Mouse (Mus musculus) heart, adult 2 months (tissue): ENCODE measurements around the gene Cd274. TPM values are rescaled to one million over a fixed set of nuclear protein-coding genes. Genes with fewer than 3 reads are reported as not detected.

Experiments used
- DNase-seq, 2 experiments: peaks; one replicate each; pipeline ENCODE4 v3.0.0; 2021
- H3K27ac ChIP-seq: fragments of 200-600 bp; 2 replicates; pipeline ENCODE4 v1.8.1; 2022
- H3K27me3 ChIP-seq: fragments of 200-500 bp; 2 replicates; pipeline ENCODE4 v1.6.1; 2012; ENCODE audit warnings: mild to moderate bottlenecking, low read length, inconsistent platforms, mixed read lengths; ENCODE audit not compliant: control insufficient read depth, insufficient read depth
- H3K36me3 ChIP-seq: fragments of 200-500 bp; 2 replicates; pipeline ENCODE4 v1.6.1; 2012; ENCODE audit warnings: low read length, inconsistent platforms; ENCODE audit not compliant: control insufficient read depth, insufficient read depth
- H3K4me1 ChIP-seq: fragments of 200-500 bp; 2 replicates; pipeline ENCODE4 v1.6.1; 2011; ENCODE audit warnings: low read length; ENCODE audit not compliant: control insufficient read depth, insufficient read depth
- H3K4me3 ChIP-seq: fragments of 200-600 bp; 2 replicates; pipeline ENCODE4 v1.8.1; 2022
- H3K79me2 ChIP-seq: fragments of 200-500 bp; replicated peaks from 2 replicates; pipeline ENCODE4 v1.6.1; 2012; ENCODE audit warnings: mild to moderate bottlenecking, inconsistent platforms, low read length, moderate library complexity, mixed read lengths; ENCODE audit not compliant: control insufficient read depth, insufficient read depth
- H3K9ac ChIP-seq: fragments of 200-500 bp; 2 replicates; pipeline ENCODE4 v1.6.1; 2012; ENCODE audit warnings: low read depth, mild to moderate bottlenecking, control low read depth, inconsistent platforms, low read length, mixed read lengths
- CTCF ChIP-seq: fragments of 200-600 bp; IDR thresholded peaks from 2 replicates; pipeline ENCODE4 v1.8.1; 2022; ENCODE audit warnings: antibody characterized with exemption, mild to moderate bottlenecking, moderate library complexity
- EP300 ChIP-seq: fragments of 200-500 bp; IDR thresholded peaks from 2 replicates; pipeline ENCODE4 v1.6.1; 2011; ENCODE audit warnings: low read depth, low read length, control low read depth; ENCODE audit not compliant: insufficient read depth
- POLR2A ChIP-seq: fragments of 200-500 bp; IDR thresholded peaks from 2 replicates; pipeline ENCODE4 v1.6.1; 2011; ENCODE audit warnings: mild to moderate bottlenecking, low read depth, low read length, control low read depth; ENCODE audit not compliant: insufficient read depth
- WGBS: fragments of 180-500 bp; shearing (Covaris S2); methylation state at CpG from one replicate; pipeline ENCODE4 v1.1.7; 2018; 5-methylcytosine and 5-hydroxymethylcytosine counted together
- intact Hi-C: fragments of 180-260 bp; cut with DNase I; formaldehyde crosslinking; loops from one replicate; pipeline ENCODE4 v1.15.1; 2025
- polyA plus RNA-seq: library from polyadenylated mRNA; depleted of rRNA; stranded (reverse); fragments of >200 nt; gene quantifications from 2 replicates; pipeline ENCODE4 v1.2.3, GENCODE M21; 2012
- total RNA-seq, 2 experiments: library from RNA; stranded (reverse); gene quantifications; 2 replicates each; pipeline ENCODE4 v1.2.3; 2021

Cd274 gene
- total and polyA plus RNA-seq, 3 experiments = 1.8 to 5.4 (median 4.3) TPM

DNA sequence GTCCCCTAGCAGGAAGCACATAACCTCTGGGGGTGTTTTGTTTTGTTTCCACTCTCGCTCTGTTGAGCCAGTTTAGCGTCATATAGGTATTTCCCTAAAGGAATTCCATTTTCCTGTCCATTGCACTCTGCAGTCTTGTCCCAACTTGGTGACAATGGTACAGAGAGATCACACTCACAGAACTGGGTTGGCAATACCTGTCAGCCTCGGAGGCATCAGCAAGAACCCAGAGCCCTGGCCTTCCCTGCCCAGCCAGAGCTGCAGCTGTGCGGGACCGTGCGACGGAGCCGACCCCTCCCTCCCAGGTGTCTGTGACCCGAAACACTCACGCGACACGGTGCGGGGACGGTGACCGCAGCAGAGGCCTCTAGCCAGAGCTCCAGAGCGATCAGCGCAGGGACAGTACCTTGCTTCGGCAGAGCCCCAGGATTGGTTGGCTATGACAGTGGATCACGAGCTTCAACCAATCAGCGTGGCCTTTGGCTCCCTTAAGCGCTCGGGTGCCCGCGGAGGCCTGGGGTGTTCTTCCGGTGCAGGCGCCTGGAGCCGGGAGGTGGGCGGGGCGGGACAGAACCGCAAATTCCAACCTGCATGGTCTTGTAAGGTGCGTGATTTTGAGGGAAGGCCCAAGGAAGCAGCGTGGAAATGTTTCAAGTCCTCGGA lies 5.7 kb upstream of the Cd274 start:
- peak overlapping the region; percentile 76 for H3K9ac ChIP-seq
- no peaks in the 10 kb centered on the region for H3K36me3 ChIP-seq
- intact Hi-C loops = no loop called here
- H3K79me2 ChIP-seq = no peaks in the 10 kb centered on the region
- H3K4me3 ChIP-seq = peak overlapping the region; percentile 71
- TF ChIP-seq EP300 (0 out of 2 replicates have a peak, but pooled peaks have one; percentile 10), CTCF (no peak), POLR2A (peak; percentile 87)
- DNase-seq = peak; percentile 86 to 93
- H3K27me3 ChIP-seq = no peaks in the 10 kb centered on the region
- H3K27ac ChIP-seq = peak overlapping the region; percentile 83
- no peaks in the 10 kb centered on the region; the same call in 1 of the 2 replicates for H3K4me1 ChIP-seq
- whole genome bisulfite sequencing = 1% methylated on average over 33 of the region's 33 CpGs

DNA sequence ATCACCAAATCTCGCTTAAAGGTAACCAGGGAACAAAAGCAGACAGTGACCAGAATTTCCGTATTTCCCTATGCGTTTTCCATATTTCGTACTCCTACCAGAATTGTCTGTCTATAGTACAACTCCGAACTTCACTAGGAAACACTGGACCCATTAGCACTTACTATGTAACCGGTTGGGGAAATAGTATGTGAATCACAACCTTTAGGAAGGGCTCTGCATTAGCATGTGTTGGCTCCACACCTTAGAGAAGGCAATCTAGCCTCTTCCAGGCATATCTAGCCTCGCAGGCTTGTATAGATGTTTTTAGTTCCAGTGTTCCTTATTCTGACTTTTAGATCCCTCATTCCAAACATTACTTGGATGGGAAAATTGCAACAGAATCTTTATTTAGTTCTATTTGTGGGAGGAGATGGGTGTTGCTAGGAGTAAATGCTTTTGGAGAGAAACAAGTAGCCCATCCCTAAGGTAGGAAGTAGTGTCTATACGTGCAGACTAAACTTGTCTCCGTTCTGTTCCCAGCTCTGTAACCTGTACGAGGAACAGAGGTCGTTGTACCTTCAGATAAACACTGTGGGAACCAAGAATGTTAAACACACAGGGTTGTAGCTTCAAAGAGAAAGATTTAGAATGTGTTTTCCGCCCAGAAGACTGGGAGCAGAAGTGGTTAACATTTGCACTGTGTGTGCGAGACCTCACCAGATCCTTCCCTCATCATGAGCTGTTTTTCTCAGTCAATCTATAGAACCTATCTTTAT lies 4.9 kb upstream of the Cd274 start:
- peak overlapping the region; percentile 83 for H3K27ac ChIP-seq

DNA sequence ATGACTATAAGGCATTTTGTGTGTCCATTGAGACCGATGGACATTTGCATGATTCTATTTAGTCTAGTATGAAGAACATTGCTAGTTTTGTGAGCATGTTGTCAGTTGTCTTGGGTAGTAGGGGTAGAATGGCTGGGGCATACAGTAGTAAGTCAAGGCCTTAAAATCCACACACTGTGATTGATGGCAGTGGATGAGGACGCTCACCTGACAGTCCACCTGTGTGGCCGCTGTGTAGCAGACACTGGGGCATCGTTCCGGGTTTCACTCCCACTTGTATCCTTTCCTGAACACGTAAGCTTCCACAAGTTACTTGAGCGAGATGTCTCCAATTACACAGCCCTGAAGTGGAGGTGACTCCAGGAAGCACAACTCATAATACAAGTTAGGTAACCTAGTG lies 3.7 kb upstream of the Cd274 start:
- intact Hi-C loops = no loop called here
- no peaks in the 10 kb centered on the region for H3K36me3 ChIP-seq
- H3K4me1 ChIP-seq = no peaks in the 10 kb centered on the region; the same call in none of the 2 replicates
- no peak overlapping the region for H3K9ac ChIP-seq
- WGBS = 87% methylated on average over 7 of the region's 7 CpGs
- no peak overlapping the region for H3K4me3 ChIP-seq
- H3K27ac ChIP-seq = no peak overlapping the region
- no peaks in the 10 kb centered on the region for H3K27me3 ChIP-seq
- DNase-seq = no peak
- H3K79me2 ChIP-seq = no peaks in the 10 kb centered on the region
- TF ChIP-seq EP300 = no peak
- no peak for TF ChIP-seq POLR2A
- TF ChIP-seq CTCF = no peak

More for the DNA sequence above, 4.9 kb upstream of the Cd274 start:
- 37% methylated on average over 13 of the region's 13 CpGs for WGBS
- no peak for DNase-seq
- TF ChIP-seq EP300 (no peak), POLR2A (no peak), CTCF (no peak)
- intact Hi-C loops = no loop called here
- Histone ChIP-seq H3K79me2 (no peaks in the 10 kb centered on the region), H3K4me3 (peak overlapping the region; percentile 71), H3K27me3 (no peaks in the 10 kb centered on the region), H3K36me3 (no peaks in the 10 kb centered on the region), H3K4me1 (no peaks in the 10 kb centered on the region; the same call in 1 of the 2 replicates), H3K9ac (peak overlapping the region; percentile 20)

DNA sequence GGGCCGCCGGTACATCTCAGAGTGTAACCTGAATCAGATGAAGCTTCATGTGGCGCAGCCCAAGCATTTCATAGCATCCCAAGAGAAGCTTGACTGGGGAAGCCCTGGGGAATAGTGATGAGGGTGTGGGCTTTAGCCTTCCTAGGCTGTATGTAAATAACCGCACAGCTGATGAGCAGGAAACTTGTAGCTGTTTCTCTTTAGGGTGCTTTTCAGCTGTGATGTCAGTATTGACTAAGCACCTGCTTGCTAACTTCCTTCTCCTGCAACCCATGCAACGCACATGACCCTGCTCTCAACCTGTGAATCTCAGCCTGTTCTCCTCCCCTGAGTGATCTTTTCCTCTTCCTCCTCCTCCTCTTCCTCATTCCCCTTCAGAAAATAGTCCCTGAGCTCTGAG lies 3.2 kb upstream of the Cd274 start:
- Histone ChIP-seq H3K4me3 (no peak overlapping the region), H3K27me3 (no peaks in the 10 kb centered on the region), H3K36me3 (no peaks in the 10 kb centered on the region), H3K27ac (no peak overlapping the region), H3K79me2 (no peaks in the 10 kb centered on the region), H3K9ac (no peak overlapping the region), H3K4me1 (no peaks in the 10 kb centered on the region; the same call in none of the 2 replicates)
- DNase-seq = no peak
- TF ChIP-seq CTCF (no peak), POLR2A (no peak), EP300 (no peak)
- intact Hi-C loops = no loop called here
- 74% methylated on average over 5 of the region's 5 CpGs for WGBS

DNA sequence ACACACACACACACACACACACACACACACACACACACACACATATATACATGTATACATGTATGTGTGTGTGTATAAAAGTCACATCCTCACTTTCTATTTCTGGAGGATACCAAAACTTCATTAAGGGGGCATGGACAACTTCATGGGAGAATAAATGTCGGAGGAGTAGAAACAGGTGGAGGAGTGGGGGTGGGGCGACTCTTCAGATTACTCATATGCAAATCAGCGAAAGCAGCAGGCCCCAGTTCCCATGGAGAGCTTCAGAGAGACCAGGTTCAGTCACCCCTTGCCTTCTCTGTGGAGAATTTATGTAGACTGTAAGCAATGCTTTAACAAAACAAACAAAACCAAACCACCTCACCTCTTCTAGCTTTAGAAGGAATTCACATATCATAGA lies 2.1 kb upstream of the Cd274 start:
- no peak overlapping the region for H3K4me3 ChIP-seq
- DNase-seq = no peak
- no peaks in the 10 kb centered on the region; the same call in none of the 2 replicates for H3K4me1 ChIP-seq
- intact Hi-C loops = loop anchor here (5.0 kb wide), 1 partner anchor 197 kb away; no protein-coding TSS in a partner anchor
- no peaks in the 10 kb centered on the region for H3K27me3 ChIP-seq
- WGBS = 54% methylated on average over 3 of the region's 3 CpGs
- H3K9ac ChIP-seq = no peak overlapping the region
- no peak for TF ChIP-seq EP300
- no peak for TF ChIP-seq POLR2A
- TF ChIP-seq CTCF = no peak
- no peaks in the 10 kb centered on the region for H3K36me3 ChIP-seq
- H3K27ac ChIP-seq = no peak overlapping the region
- no peaks in the 10 kb centered on the region for H3K79me2 ChIP-seq
